Mouse (Mus musculus) frontal cortex, postnatal 25 days (tissue): ENCODE data around the gene Gm5431.
"Not testable (repeated sequence)": the region's sequence is repeated elsewhere in the genome, so short reads cannot be mapped to it uniquely, and the experiment has no call there.

ENCODE experiments used
- DNase-seq, 2 experiments: peaks; one replicate each; pipeline ENCODE4 v3.0.0; 2022; ENCODE audit warnings: low spot score in 2 of 2

Gene Gm5431

GRCm38 (mm10) chr11:48902021-48902420 lies at the start of gene Gm5431:
Gene Gm5431, minus strand, starts transcription at chr11:48902214.
- DNase-seq: no peak

DNA sequence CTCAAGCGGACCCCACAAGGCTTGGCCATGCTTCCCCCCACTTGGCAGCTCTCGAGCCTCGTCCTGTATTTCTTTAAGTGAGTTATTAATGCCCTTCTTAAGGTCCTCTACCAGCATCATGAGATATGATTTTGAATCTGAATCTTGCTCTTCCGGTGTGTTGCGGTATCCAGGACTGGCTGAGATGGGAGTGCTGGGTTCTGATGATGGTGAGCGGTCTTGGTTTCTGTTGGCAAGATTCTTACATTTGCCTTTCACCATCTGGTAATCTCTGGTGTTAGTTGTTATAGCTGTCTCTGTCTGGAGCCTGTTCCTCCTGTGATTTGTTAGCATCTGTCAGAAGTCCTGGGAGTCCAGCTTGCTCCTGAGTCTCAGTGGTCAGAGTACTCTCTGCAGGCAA lies 44.1 kb upstream of the Gm5431 start, which contains the start of gene Psme2b:
Gene Psme2b, minus strand, starts transcription at position 101 of the 400 bp plus-strand sequence.
- not testable (repeated sequence) for DNase-seq

DNA sequence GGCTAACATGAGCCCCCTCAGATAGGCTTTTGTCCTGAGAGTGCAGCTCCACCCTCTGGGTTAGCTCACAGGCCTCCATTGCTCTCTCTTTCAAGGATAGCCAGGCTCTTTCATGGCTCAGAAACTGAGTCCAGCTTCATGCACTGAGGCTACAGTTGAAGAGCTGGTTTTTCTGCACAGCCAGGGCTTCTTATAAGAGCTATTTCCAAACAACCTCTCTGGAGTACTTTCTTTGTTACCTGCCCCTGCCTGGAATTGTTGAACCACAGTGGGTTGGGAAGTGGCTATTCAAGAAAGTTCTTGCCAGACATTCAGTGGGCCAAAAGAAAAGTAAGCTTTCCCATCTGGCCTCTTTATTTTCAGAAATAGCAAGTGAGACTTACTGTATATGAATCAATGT lies 37.3 kb upstream of the Gm5431 start:
- DNase-seq: not testable (repeated sequence)

DNA sequence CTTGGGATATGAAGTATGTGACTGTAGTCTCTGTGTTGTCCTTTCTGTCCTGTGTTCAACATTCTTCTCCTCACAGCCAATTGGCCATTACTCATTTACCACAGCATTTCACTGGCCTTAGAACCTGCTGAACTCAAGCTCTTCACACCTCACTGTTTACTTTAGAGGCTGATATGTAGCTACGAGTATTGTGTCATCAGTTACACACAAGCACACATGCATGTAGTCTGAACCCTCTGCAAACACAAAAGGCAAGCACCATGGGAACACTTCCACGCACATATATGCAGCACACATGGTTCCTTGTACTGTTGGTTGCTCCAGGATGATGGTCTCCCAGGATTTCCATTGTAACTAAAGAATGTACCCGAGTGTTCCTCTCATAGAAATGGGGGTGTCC lies 33.3 kb upstream of the Gm5431 start:
- not testable (repeated sequence) for DNase-seq

- not testable (repeated sequence) for DNase-seq
Measured at GRCm38 (mm10) chr11:48933923-48934322, 31.9 kb upstream of the Gm5431 start.

DNA sequence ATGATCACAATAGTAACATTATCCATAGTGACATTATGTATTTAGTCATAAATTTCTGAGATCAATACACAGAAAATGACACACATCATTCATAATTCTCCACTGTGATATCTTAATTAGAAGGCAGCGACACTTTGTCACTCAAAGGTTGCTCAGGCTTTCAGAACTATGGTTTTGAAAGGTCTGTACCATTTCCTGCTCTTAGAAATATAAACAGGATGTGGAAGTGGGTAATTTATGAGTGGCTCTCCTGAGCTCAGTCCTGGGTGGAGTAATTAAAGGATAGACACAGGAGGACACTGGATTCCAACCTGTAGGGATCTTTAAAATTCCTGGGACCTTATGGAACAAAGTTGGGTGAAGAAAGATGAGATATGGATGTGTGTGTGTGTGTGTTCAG lies 31.4 kb upstream of the Gm5431 start:
- DNase-seq: not testable (repeated sequence)

- DNase-seq: not testable (repeated sequence)
Measured at GRCm38 (mm10) chr11:48928068-48928467, 26.1 kb upstream of the Gm5431 start.

- not testable (repeated sequence) for DNase-seq
Measured at GRCm38 (mm10) chr11:48926437-48926836, 24.4 kb upstream of the Gm5431 start.

DNA sequence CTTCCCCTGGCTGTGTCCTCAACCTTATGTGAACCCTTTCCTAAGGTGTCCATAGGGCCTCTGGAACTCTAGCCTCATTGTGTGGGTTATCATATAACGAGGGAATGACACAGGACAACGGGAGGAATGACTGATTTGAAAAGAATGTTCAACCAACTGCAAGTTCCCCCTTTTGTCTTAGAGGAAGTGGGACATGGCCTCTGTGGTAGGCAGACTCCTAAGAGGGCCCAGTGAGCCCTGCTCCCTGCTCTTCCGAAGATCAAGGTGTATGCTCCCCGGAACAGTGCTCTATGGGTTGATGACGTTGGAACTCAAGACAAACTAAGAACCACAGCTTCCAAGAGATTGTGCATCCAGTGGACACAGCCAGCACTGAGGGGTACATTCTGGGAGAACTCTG lies 21.8 kb upstream of the Gm5431 start:
- not testable (repeated sequence) for DNase-seq

- DNase-seq: no peak
Measured at GRCm38 (mm10) chr11:48918380-48918779, 16.4 kb upstream of the Gm5431 start.

DNA sequence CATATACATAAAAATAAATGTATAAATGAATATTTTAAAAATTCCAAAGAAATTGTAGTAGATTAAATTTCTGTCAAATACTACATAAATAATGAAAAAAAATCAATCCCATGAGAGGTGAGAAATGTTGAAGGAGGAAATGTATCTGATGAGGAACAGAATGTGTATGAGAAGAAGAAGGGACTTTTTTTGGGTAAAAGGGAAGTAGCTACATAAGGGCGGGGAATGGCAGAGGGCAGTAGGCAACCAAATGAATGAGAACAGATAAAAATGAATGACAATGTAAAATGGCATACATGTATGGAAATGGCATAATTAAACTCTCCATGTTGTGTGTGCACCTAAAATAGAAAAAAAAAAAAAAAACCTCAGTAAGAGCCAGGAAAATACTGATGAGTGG lies 11.6 kb upstream of the Gm5431 start:
- DNase-seq: no peak

DNA sequence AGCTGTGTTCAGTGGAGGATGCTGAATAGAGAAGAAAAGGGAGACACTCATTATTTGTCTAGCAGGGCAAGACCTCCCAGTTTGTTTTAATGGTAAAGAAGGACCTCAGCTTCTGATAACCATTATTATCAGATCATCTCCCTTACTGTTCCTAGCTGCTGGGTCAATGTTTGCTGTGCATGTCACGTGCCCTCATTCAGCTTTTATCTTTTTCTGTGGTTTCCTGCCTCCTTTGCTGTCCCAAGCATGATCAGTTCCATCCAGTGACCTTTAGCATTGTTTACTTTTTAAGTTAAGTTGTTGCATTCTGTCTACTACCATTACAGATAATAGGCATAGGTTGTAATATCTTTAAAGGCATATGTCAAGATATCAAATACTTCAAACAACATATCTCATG lies 6.4 kb upstream of the Gm5431 start:
- no peak for DNase-seq

DNA sequence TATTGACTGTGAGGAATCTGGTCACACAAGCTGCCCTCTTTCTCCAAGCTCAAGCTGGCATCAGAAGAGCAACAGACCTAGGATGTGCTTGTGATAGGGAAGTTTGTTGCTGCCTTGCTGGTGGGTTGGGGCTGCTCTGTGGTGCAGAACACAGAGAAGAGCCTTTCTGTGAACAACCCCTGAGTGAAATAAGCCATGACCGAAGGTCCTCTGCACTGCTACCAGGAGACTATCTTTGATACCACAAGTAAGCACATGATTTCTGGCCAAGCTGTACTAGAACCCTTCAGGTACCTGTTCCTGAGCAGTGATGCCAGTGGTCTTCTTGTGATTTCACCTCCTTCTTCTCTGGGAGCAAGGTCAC lies 465 bp downstream of the Gm5431 start:
- DNase-seq: not testable (repeated sequence)

GRCm38 (mm10) chr11:48900654-48901566 lies 1.1 kb downstream of the Gm5431 start:
- DNase-seq: not testable (repeated sequence)

DNA sequence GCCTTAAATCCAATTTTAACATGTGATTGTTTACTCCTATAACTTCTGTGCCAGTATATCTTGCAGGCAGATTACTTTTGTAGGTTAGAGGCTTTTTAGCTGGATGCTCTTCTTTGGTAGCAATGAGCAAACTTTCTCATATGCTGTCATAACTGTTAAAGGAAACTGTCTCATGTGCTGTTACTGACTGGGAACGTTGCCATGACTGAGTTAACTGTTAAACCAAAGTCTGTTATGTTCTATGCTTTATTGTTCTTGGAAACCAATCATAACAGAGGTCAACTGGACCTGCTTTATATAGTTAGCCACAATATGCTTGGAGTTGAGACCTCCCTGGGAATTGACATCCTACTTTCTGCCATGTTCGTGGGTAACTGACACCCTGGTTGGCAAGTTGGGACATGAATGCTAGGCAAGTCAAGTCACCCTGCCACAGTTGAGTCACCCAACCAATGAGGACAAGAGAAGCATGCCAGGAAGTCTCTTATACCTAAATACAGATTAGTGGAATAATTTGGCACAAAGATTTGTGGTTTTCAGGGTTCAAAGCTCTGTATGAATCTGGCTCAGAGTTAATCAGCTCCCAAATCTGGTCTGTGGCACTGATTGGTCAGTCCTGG lies 3.1 kb downstream of the Gm5431 start:
- no peak for DNase-seq

- no peak for DNase-seq
Measured at GRCm38 (mm10) chr11:48876680-48877079, 25.3 kb downstream of the Gm5431 start.

- DNase-seq: not testable (repeated sequence)
Measured at GRCm38 (mm10) chr11:48875343-48875837, 26.6 kb downstream of the Gm5431 start.

GRCm38 (mm10) chr11:48874465-48874864 lies 27.5 kb downstream of the Gm5431 start:
- peak in 1 of 2 experiments; percentile 23 for DNase-seq

- no peak for DNase-seq
Measured at GRCm38 (mm10) chr11:48873591-48874290, 28.3 kb downstream of the Gm5431 start.

- no peak for DNase-seq
Measured at GRCm38 (mm10) chr11:48872695-48873300, 29.2 kb downstream of the Gm5431 start.

GRCm38 (mm10) chr11:48871817-48872541 lies 30.0 kb downstream of the Gm5431 start:
- no peak for DNase-seq
